Mouse (Mus musculus) thymus, postnatal 0 days (tissue): ENCODE measurements around the gene Rnf144b. TPM values are rescaled to one million over a fixed set of nuclear protein-coding genes. Genes with fewer than 3 reads are reported as not detected.

Source experiments
- DNase-seq: peaks from one replicate; pipeline ENCODE4 v3.0.0-alpha.2; 2015; ENCODE audit warnings: low spot score
- polyA plus RNA-seq: library from polyadenylated mRNA; unstranded; fragments of >200 nt; fragmentation: Nextera tagmentation; extraction: Ambion mirVana; gene quantifications from 2 replicates; pipeline ENCODE4 v1.2.1, GENCODE M21; 2015

Rnf144b gene
- polyA plus RNA-seq, 1 experiment from 2014 or later, result 1.2 TPM

- DNase-seq, result no peak
Observed at GRCm38 (mm10) chr13:47218351-47218750, 95.9 kb downstream of the Rnf144b start.

- DNase-seq, result no peak
Observed at GRCm38 (mm10) chr13:47220426-47220825, 98.0 kb downstream of the Rnf144b start.

- no peak for DNase-seq
Observed at GRCm38 (mm10) chr13:47223576-47224538, 101.4 kb downstream of the Rnf144b start.

GRCm38 (mm10) chr13:47224648-47225323, 102.3 kb downstream of the Rnf144b start:
- no peak for DNase-seq

GRCm38 (mm10) chr13:47225324-47225697, 102.9 kb downstream of the Rnf144b start:
- DNase-seq, result no peak

GRCm38 (mm10) chr13:47225802-47226201, 103.3 kb downstream of the Rnf144b start:
- DNase-seq, result no peak

GRCm38 (mm10) chr13:47226521-47226920, 104.1 kb downstream of the Rnf144b start:
- DNase-seq, result no peak

GRCm38 (mm10) chr13:47228201-47228600, 105.7 kb downstream of the Rnf144b start:
- no peak for DNase-seq

GRCm38 (mm10) chr13:47228626-47229190, 106.3 kb downstream of the Rnf144b start:
- no peak for DNase-seq

- no peak for DNase-seq
Observed at GRCm38 (mm10) chr13:47232163-47232562, 109.7 kb downstream of the Rnf144b start.

- DNase-seq, result no peak
Observed at GRCm38 (mm10) chr13:47237376-47237775, 114.9 kb downstream of the Rnf144b start.

GRCm38 (mm10) chr13:47238131-47238530, 115.7 kb downstream of the Rnf144b start:
- no peak for DNase-seq

GRCm38 (mm10) chr13:47243569-47243968, 121.1 kb downstream of the Rnf144b start:
- DNase-seq, result no peak

GRCm38 (mm10) chr13:47244771-47245170, 122.3 kb downstream of the Rnf144b start:
- DNase-seq, result no peak

GRCm38 (mm10) chr13:47246459-47246858, 124.0 kb downstream of the Rnf144b start:
- DNase-seq, result no peak

- no peak for DNase-seq
Observed at GRCm38 (mm10) chr13:47247156-47247800, 124.8 kb downstream of the Rnf144b start.

- no peak for DNase-seq
Observed at GRCm38 (mm10) chr13:47248289-47249010, 126.0 kb downstream of the Rnf144b start.

GRCm38 (mm10) chr13:47250615-47251014, 128.2 kb downstream of the Rnf144b start:
- DNase-seq, result no peak

GRCm38 (mm10) chr13:47251114-47251764, 128.8 kb downstream of the Rnf144b start:
- no peak for DNase-seq

- DNase-seq, result no peak
Observed at GRCm38 (mm10) chr13:47253711-47254110, 131.3 kb downstream of the Rnf144b start.
